Mouse (Mus musculus): Measurements from ENCODE around the gene Magi1. TPM values are rescaled to one million over a fixed set of nuclear protein-coding genes. Genes with fewer than 3 reads are reported as not detected.

Magi1 gene
- polyA plus RNA-seq, 1 experiment from 2014 or later, result 25.3 TPM

DNA sequence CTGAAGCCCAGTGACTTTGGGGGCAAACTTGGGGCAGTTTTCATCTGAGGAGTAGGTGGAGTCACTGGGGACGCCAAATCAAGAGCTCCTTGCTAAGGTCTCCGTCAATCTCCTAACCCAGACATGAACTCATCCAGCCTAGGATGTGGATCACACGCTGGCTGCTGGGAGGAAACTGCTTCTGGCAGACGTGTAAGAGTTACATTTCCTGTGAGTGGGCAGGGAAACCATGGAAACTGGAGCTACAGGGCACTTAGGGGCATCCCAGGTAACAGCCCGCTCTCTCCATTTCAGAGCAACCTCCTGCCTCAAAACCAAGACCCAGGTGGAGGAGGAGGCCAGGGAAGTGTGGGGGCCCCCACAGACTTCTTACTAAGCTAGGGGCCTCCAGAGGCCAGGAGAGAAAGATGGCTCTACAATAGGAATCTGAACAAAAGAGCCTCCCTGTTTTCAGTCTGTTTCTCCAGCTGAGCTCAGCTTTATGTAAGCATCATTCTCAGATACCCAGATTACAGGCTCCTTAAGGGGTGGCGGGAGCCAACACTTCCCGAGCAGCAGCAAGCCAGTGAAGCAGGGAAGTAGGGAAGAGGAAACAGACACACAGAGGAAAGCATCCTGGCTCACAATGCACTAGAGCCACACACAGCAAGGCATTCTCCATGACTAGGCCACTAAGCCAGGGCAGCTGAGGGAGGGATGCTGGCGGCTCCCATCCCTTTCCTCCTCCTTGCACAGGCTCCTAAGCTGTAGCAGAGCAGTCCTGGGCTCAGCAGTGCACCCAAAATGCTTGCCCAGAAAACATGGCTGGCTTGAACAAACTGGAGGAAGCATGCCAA, 427.7 kb downstream of the Magi1 start:
- peak overlapping the region; percentile 40; the same call in 1 of the 2 replicates for H3K9ac ChIP-seq

GRCm38 (mm10) chr6:93848942-93849790, 434.6 kb downstream of the Magi1 start:
- Histone ChIP-seq H3K36me3 (replicated peaks; ENCODE audit: control insufficient read depth, insufficient read depth) (no peaks in the 10 kb centered on the region), H3K9me3 (ENCODE audit: control insufficient read depth, low read length) (no peaks in the 10 kb centered on the region), H3K4me1 (replicated peaks; ENCODE audit: control insufficient read depth, insufficient read depth, low read length) (peaks cover 33% of the 10 kb centered on the region), H3K27me3 (ENCODE audit: control insufficient read depth, insufficient read depth, low read length) (no peaks in the 10 kb centered on the region), H3K27ac (peak overlapping the region; percentile 52; the same call in 1 of the 2 replicates), H3K9ac (no peak overlapping the region; the same call in 1 of the 2 replicates), H3K4me2 (replicated peaks) (no peak overlapping the region; the same call in 1 of the 2 replicates), H3K4me3 (replicated peaks; ENCODE audit: low read length) (no peak overlapping the region)
- ATAC-seq (ENCODE audit: low FRiP score), result no peak; the same call in 1 of the 2 replicates
- peak; percentile 36 for DNase-seq (ENCODE audit: low spot score)
- 15% methylated on average over 7 of the region's 7 CpGs for WGBS

More for the DNA sequence above, 427.7 kb downstream of the Magi1 start:
- no peak for DNase-seq (ENCODE audit: low spot score)
- Histone ChIP-seq H3K27ac (peak overlapping the region; percentile 58), H3K36me3 (replicated peaks; ENCODE audit: control insufficient read depth, insufficient read depth) (no peaks in the 10 kb centered on the region), H3K4me1 (replicated peaks; ENCODE audit: control insufficient read depth, insufficient read depth, low read length) (peaks cover 27% of the 10 kb centered on the region), H3K9me3 (ENCODE audit: control insufficient read depth, low read length) (no peaks in the 10 kb centered on the region), H3K4me3 (replicated peaks; ENCODE audit: low read length) (no peak overlapping the region), H3K27me3 (ENCODE audit: control insufficient read depth, insufficient read depth, low read length) (no peaks in the 10 kb centered on the region), H3K4me2 (replicated peaks) (no peak overlapping the region; the same call in 1 of the 2 replicates)
- WGBS, result 25% methylated on average over 8 of the region's 8 CpGs
- no peak for ATAC-seq (ENCODE audit: low FRiP score)

GRCm38 (mm10) chr6:93845498-93845897, 438.2 kb downstream of the Magi1 start:
- no peak for DNase-seq (ENCODE audit: low spot score)
- H3K9me3 ChIP-seq (ENCODE audit: control insufficient read depth, low read length), result no peaks in the 10 kb centered on the region
- H3K4me2 ChIP-seq (replicated peaks), result no peak overlapping the region
- no peaks in the 10 kb centered on the region for H3K36me3 ChIP-seq (replicated peaks; ENCODE audit: control insufficient read depth, insufficient read depth)
- H3K9ac ChIP-seq, result no peak overlapping the region
- WGBS, result 69% methylated on average over 3 of the region's 3 CpGs
- peaks cover 33% of the 10 kb centered on the region for H3K4me1 ChIP-seq (replicated peaks; ENCODE audit: control insufficient read depth, insufficient read depth, low read length)
- no peak overlapping the region for H3K27ac ChIP-seq
- no peak for ATAC-seq (ENCODE audit: low FRiP score)
- H3K27me3 ChIP-seq (ENCODE audit: control insufficient read depth, insufficient read depth, low read length), result no peaks in the 10 kb centered on the region
- H3K4me3 ChIP-seq (replicated peaks; ENCODE audit: low read length), result no peak overlapping the region

DNA sequence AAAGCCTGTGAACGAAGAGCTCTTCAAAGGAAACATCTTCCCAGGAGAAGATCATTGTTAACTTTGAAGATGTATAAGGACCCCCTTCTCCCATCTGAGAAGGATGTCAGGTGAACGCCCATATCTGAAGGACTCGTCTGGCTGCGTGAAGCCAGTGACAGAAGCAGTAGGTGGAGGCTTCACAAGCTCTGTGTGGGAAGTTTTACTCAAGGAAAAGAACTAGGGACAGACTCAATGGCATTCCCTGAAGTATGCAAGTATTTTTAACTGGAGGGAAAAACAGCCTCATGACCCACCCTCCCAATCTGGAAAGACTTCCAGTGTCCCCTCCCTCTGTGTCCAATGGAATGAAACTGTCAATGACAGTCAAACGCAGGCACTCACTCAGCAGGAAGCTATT, 438.6 kb downstream of the Magi1 start:
- Histone ChIP-seq H3K9ac (no peak overlapping the region), H3K9me3 (ENCODE audit: control insufficient read depth, low read length) (no peaks in the 10 kb centered on the region), H3K4me1 (replicated peaks; ENCODE audit: control insufficient read depth, insufficient read depth, low read length) (peaks cover 29% of the 10 kb centered on the region), H3K4me2 (replicated peaks) (no peak overlapping the region), H3K4me3 (replicated peaks; ENCODE audit: low read length) (no peak overlapping the region), H3K27ac (no peak overlapping the region), H3K36me3 (replicated peaks; ENCODE audit: control insufficient read depth, insufficient read depth) (no peaks in the 10 kb centered on the region), H3K27me3 (ENCODE audit: control insufficient read depth, insufficient read depth, low read length) (no peaks in the 10 kb centered on the region)
- DNase-seq (ENCODE audit: low spot score), result no peak
- ATAC-seq (ENCODE audit: low FRiP score), result no peak
- 62% methylated on average over 5 of the region's 5 CpGs for WGBS

- Histone ChIP-seq H3K4me3 (replicated peaks; ENCODE audit: low read length) (no peak overlapping the region), H3K4me1 (replicated peaks; ENCODE audit: control insufficient read depth, insufficient read depth, low read length) (peaks cover 24% of the 10 kb centered on the region), H3K27ac (no peak overlapping the region; the same call in 1 of the 2 replicates), H3K36me3 (replicated peaks; ENCODE audit: control insufficient read depth, insufficient read depth) (no peaks in the 10 kb centered on the region), H3K4me2 (replicated peaks) (no peak overlapping the region), H3K9me3 (ENCODE audit: control insufficient read depth, low read length) (no peaks in the 10 kb centered on the region), H3K9ac (no peak overlapping the region), H3K27me3 (ENCODE audit: control insufficient read depth, insufficient read depth, low read length) (no peaks in the 10 kb centered on the region)
- no peak for DNase-seq (ENCODE audit: low spot score)
- ATAC-seq (ENCODE audit: low FRiP score), result no peak
- 28% methylated on average over 5 of the region's 5 CpGs for WGBS
Observed at GRCm38 (mm10) chr6:93844576-93844975, 439.1 kb downstream of the Magi1 start.

GRCm38 (mm10) chr6:93838398-93838797, 445.3 kb downstream of the Magi1 start:
- Histone ChIP-seq H3K4me1 (replicated peaks; ENCODE audit: control insufficient read depth, insufficient read depth, low read length) (peaks cover 8% of the 10 kb centered on the region; the same call in 1 of the 2 replicates), H3K27ac (no peak overlapping the region), H3K36me3 (replicated peaks; ENCODE audit: control insufficient read depth, insufficient read depth) (no peaks in the 10 kb centered on the region), H3K9me3 (ENCODE audit: control insufficient read depth, low read length) (no peaks in the 10 kb centered on the region), H3K4me3 (replicated peaks; ENCODE audit: low read length) (no peak overlapping the region), H3K27me3 (ENCODE audit: control insufficient read depth, insufficient read depth, low read length) (no peaks in the 10 kb centered on the region), H3K4me2 (replicated peaks) (no peak overlapping the region), H3K9ac (no peak overlapping the region)
- no peak for ATAC-seq (ENCODE audit: low FRiP score)
- no peak for DNase-seq (ENCODE audit: low spot score)
- WGBS, result 84% methylated on average over 4 of the region's 4 CpGs

DNA sequence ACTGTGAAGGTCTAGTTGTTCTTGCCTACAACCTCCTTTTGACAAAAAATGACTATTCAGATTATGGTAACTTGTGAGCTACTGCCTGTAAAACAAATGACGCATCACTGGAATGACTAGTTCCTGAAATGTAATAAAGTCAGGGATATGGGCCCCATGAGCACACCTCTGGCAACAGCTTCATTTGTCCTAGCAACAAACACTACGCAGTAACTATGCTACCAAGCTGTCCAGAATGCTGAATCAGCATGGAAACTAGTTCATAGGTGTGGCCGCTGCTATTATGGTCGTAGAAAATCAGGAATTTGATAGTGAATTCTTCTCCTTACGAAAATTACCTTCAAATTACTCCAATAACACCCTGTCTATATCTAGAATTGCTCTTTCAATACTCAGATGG, 447.1 kb downstream of the Magi1 start:
- ATAC-seq (ENCODE audit: low FRiP score), result no peak
- 83% methylated on average over 5 of the region's 5 CpGs for WGBS
- no peak overlapping the region for H3K4me2 ChIP-seq (replicated peaks)
- peaks cover 8% of the 10 kb centered on the region; the same call in 1 of the 2 replicates for H3K4me1 ChIP-seq (replicated peaks; ENCODE audit: control insufficient read depth, insufficient read depth, low read length)
- H3K4me3 ChIP-seq (replicated peaks; ENCODE audit: low read length), result no peak overlapping the region
- no peak for DNase-seq (ENCODE audit: low spot score)
- no peak overlapping the region for H3K9ac ChIP-seq
- H3K9me3 ChIP-seq (ENCODE audit: control insufficient read depth, low read length), result no peaks in the 10 kb centered on the region
- H3K27me3 ChIP-seq (ENCODE audit: control insufficient read depth, insufficient read depth, low read length), result no peaks in the 10 kb centered on the region
- no peaks in the 10 kb centered on the region for H3K36me3 ChIP-seq (replicated peaks; ENCODE audit: control insufficient read depth, insufficient read depth)
- no peak overlapping the region for H3K27ac ChIP-seq

- no peak overlapping the region for H3K9ac ChIP-seq
- no peaks in the 10 kb centered on the region for H3K9me3 ChIP-seq (ENCODE audit: control insufficient read depth, low read length)
- H3K4me2 ChIP-seq (replicated peaks), result no peak overlapping the region
- no peak overlapping the region for H3K27ac ChIP-seq
- no peak for ATAC-seq (ENCODE audit: low FRiP score)
- WGBS, result 60% methylated on average over 4 of the region's 4 CpGs
- H3K27me3 ChIP-seq (ENCODE audit: control insufficient read depth, insufficient read depth, low read length), result no peaks in the 10 kb centered on the region
- no peak overlapping the region for H3K4me3 ChIP-seq (replicated peaks; ENCODE audit: low read length)
- H3K36me3 ChIP-seq (replicated peaks; ENCODE audit: control insufficient read depth, insufficient read depth), result no peaks in the 10 kb centered on the region
- DNase-seq (ENCODE audit: low spot score), result no peak
- peaks cover 8% of the 10 kb centered on the region; the same call in 1 of the 2 replicates for H3K4me1 ChIP-seq (replicated peaks; ENCODE audit: control insufficient read depth, insufficient read depth, low read length)
Observed at GRCm38 (mm10) chr6:93835211-93835610, 448.5 kb downstream of the Magi1 start.

GRCm38 (mm10) chr6:93828262-93828661, 455.5 kb downstream of the Magi1 start:
- no peak overlapping the region for H3K9ac ChIP-seq
- H3K36me3 ChIP-seq (replicated peaks; ENCODE audit: control insufficient read depth, insufficient read depth), result no peaks in the 10 kb centered on the region
- WGBS, result 82% methylated on average over 6 of the region's 6 CpGs
- no peak overlapping the region for H3K27ac ChIP-seq
- H3K4me3 ChIP-seq (replicated peaks; ENCODE audit: low read length), result no peak overlapping the region
- H3K9me3 ChIP-seq (ENCODE audit: control insufficient read depth, low read length), result no peaks in the 10 kb centered on the region
- H3K4me1 ChIP-seq (replicated peaks; ENCODE audit: control insufficient read depth, insufficient read depth, low read length), result peaks cover 3% of the 10 kb centered on the region
- H3K4me2 ChIP-seq (replicated peaks), result no peak overlapping the region
- H3K27me3 ChIP-seq (ENCODE audit: control insufficient read depth, insufficient read depth, low read length), result no peaks in the 10 kb centered on the region
- no peak for DNase-seq (ENCODE audit: low spot score)
- ATAC-seq (ENCODE audit: low FRiP score), result no peak
